Mouse (Mus musculus): ENCODE results near the gene Traf2. TPM values are rescaled to one million over a fixed set of nuclear protein-coding genes. Genes with fewer than 3 reads are reported as not detected.

The Traf2 gene
- total RNA-seq, 2 experiments from 2014 or later = 18.0 to 22.7 TPM

DNA sequence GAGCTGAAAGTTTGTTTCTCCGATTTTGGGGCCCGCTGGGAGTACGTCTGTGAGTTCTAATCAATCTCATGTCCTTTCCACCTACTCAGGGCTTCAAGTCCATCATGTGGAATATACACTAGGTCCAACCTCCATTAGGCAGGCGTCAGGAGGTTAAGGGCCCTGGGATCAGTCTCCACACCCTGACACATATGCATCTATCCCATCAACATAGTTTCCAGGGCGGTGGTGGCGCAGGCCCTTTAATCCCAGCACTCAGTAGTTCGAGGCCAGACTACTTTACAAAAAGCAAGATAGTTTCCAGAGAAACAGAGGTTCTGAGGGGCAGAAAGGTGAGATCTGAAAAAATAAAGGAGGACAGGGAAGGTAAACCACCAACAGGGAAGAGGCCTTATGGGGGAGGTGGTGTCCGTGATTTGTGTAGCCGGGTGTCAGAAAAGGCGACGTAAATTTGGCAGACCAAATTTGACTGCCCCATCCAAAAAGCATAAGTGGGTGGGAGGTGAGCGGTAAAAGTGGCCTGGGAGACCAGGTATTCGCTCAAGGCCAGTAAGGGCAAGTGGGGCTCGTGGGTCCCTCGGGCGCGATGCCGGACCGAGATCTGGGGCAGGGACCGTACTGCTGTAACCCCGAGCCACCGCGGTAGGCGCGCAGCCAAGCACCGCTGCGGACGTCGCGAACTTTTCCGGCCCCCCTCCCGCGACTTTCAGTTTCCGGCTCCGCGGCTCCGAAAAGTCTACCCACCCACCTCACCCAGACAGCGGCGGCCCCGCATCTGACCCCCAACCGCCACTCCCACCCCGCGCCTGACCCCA lies 537 bp downstream of the Traf2 start:
- DNase-seq = peak; percentile 89

DNA sequence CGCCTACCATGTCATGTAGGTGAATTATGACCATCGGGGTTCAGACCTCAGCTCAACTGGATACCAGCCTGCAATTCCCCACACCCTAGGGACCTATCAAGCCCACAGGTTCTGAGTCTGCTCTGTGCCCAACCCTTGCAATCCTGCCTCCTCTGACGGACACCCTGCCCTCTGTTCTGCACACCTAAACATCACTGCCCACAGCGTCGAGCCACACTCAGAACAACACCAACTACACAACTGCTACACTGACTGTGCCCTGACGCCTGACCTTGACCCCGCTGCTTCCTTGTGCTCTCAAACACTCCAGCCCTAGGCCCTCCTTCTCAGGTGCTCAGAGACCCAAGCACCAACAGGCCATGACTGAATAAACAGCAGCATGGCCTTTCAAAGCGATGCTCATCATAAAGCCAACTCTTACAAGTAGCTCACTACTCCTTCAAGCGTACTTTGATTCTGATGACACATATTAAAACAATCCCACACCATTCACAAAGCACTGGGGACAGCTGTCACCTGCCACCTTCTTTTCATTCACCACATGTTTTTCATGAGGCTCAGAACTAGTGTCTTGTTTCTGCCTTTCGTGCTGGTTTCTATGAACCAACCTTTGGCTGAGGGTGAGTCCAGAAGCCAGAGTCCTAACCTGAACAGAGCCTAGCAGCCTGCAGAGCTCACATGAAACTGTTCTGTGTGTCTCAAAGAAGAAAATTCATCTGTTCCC lies 4.9 kb downstream of the Traf2 start:
- no peak for DNase-seq

DNA sequence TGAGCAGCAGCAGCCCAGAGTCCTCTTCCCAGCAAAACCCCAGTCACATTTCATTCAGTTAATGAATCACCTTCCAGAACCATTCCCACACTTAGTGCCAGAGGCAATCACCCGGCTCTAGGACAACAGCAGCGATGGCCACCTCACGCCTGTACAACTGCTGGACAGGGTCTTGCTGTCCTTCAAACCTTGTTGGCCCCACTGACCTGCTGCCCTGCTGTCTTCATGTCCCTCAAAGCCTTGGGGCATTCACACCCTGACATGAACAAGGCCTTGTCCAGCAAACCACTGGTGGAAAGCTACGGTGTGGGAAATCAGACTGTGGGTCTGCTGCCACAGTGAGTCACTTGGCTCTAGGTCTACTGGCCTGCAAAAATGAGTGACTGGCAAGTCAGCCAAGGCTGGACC lies 6.2 kb downstream of the Traf2 start:
- DNase-seq = peak; percentile 40

DNA sequence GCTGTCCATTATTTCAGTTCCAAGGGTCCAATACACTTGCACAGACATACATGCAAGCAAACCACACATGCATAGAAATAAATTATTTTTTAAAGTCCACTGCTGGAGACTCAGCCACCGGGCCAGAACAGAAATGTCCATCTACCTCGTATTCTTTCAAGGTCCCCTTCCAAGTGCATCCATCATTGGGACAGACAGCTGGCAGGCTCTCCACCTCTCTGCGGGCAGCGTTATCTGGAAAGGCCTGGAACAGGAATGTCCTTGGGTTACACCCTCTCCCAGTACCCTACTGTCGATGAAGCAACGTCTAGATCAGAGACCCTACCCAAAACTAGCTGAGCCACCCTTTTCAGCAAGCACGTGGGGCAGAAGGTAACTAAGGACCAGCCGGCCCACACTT lies 10.2 kb downstream of the Traf2 start:
- DNase-seq = peak; percentile 76

DNA sequence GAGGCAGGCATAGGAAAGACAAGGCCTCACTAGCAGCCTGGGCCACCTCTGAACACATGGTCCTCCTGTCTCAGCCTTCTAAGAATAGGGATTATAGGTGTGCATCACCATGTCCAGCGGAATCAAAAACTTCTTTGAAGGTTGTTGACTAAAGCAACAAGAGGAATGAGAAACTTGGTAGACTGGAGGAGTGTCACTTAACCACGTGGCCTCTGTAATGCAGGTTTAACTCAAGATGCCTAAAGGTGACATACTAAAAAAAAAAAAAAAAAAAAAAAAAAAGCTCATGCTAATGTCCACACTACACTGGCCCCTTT lies 11.9 kb downstream of the Traf2 start:
- no peak for DNase-seq

DNA sequence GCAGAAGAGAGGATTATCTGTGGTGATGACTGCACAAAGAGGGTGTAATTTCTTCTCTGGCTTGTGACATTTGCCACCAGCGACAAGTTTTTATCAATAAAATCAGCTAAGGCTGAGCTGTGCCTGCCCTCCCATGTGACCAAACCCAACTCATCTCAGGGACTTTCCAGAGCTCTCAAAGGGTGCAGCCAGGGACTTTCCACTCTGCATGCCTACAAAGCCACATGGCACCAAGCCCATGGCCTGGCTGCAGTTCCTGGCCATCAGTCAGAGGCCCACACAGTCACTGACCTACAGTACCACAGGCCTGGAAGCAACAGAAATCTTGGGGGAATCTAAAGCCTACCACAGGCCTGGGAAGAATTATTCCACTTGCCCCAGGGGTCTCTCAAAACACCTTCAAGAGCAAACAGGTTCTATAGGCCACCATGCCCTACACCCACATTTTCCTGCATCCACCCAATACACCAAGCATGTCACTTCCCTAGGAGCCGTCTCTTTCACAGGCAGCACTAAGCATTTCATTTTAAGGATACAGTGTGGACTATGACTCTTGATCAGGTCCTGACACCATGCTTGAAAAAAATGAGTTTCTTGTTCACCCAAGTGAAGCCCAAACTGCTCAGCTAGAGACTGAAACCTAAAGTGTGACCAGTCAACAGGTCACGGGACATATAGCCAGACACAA lies 12.4 kb downstream of the Traf2 start:
- DNase-seq = peak; percentile 92

DNA sequence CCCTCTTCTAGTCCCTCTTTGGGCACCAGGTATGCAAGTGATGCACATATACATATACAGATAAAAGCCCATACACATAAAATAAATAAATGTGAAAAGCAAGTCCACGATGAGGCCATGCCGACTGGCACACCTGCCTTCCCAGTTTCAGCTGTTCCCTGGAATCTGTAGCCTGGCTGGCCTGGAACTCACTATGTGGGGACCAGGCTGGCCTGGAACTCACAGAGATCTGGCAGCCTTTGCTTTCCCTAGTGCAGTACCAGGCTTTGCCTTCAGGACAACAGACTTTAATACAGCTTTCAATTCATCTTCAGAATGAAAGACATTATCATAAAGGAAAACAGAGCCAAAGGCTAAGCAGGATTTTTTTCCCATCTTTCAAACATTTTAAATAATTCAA lies 13.0 kb downstream of the Traf2 start:
- no peak for DNase-seq

DNA sequence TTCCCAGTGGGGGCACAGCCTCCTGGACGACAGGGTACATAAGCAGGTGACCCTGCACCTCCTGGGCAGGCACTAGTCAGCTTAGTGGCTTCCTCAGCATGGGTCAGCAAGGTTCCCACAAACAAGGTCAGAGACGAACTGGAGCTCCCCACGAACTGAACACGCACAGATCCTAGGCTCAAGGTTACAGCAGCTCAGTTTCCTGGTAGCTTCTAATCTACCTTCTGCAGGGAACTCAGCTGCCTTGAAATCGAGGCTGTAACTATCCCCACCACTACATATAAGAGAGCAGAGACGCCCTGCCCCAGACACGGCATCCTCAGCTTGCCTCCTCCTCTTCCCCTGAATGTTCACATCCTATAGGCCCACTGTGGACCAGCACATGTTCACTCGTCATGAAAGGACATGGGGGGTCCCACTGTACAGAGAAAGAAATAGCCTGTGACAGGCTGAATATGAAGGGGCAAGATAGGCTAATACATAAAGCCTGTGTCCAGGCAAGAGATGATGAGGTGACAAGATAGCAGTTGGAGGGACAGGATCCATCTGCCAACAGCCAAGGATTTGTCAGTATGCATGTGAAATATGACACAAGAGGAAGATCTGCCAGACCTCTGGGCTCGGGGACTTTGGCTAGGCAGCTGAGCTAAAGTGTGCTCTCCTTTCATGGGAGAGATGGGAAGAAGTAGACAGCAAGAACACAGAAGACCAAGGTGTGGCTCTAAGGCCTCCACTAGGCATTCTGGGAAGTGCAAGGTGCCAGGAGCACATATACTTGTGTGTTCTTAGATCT lies 20.0 kb downstream of the Traf2 start:
- DNase-seq = no peak

DNA sequence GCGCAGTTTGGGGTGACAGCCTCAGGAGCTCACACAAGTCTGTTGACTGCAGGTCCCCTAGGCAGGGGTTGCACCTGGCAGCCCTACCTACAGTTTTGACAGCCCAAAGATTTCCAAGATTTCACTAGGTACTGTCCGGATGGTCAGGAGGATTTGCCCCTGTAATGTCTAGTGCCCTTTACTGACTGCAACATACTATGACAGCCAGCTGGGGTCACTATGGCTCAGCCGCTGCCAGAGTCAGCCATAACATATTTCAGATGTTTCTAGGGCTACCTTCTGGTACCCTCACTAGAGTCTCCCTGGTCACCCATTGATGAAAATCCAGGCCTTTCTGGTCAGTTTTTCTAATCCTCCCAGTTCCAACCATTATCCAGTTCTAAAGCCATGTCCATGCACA lies 36.8 kb downstream of the Traf2 start:
- no peak for DNase-seq

DNA sequence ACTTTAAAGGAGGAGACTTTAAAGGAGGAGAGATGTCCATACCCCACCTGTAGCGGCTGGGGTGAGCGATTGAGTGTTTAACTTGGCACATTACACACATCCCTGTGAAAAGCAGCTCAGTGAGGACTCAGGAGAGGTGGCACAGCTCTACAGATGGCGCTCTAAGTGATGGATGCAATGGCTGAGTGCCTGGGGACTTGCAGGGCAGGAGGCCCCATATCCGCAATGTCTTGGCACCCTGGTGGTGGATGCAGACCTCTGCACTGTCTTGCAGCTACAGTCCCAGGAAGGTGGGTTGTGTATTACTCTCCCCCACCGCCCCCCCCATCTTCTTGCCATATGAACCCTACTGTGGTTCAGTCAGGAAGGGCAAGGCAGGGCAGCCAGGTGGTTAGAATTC lies 39.8 kb downstream of the Traf2 start:
- peak; percentile 27 for DNase-seq

DNA sequence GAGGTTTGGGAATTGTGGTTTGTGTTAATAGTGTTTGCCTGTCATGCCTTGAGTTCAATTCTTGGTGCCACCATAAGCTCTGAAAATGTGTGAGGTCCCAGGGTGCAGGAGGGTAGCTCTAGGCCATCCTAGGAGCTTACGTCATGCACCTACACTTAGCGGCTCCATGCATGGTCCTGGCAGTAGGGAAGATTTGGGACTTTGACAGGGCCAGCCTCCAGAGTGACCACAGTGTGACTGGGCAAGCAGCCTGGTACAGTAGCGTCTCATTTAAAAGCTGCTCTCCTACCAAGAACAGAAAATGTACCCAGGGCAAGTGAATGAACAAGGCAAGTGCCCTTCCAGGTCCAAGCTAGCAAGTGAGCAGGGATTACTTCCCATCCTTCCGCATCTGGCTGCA lies 40.9 kb downstream of the Traf2 start:
- no peak for DNase-seq

DNA sequence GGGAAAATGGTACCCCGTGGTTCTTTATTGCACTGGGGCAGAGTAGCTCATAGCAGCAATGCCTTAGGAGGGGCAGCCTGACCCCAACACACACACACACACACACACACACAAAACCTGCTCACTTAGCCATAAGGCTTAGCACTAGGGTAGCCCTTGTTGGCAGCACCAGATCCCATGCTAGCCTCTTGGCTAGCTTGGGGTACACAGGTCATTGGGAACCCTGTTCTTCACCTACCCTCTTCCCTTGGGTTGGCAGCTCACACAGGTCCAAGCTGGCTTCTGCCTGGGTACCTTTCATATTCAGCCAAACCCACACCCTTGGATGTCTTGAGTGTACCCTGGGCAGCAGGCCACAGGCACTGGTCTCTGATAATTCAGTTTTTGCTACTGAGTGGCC lies 41.7 kb downstream of the Traf2 start:
- DNase-seq = no peak

DNA sequence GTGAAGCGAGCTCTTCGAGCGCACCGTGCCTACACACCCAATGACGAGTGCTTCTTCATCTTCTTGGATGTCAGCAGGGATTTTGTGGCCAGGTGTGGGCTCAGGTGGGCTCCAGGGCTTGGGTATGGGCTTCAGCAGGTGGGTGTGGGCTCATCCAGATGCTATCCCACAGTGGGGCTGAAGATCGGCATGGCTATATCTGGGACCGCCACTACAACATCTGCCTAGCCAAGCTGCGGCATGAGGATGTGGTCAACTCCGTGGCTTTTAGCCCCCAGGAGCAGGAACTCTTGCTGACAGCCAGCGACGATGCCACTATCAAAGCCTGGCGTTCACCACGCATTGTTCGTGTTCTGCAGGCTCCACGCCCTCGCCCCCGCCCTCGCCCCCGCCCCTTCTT lies 42.2 kb downstream of the Traf2 start:
- DNase-seq = no peak

DNA sequence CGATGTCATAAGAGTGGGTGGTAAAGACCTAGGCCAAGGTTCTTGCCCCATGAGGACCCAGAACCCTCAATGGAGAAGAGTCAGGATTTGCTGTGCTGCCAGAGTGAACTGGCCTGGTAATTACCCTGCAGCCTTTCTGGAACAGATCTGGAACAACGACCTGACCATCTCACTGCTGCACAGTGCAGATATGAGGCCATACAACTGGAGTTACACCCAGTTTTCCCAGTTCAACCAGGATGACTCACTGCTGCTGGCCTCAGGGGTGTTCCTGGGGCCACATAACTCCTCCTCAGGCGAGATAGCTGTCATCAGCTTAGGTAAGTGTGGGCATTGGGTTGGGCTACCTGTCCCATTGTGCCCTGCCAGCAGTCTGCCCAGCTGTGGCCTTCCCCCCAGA lies 44.0 kb downstream of the Traf2 start:
- DNase-seq = no peak

DNA sequence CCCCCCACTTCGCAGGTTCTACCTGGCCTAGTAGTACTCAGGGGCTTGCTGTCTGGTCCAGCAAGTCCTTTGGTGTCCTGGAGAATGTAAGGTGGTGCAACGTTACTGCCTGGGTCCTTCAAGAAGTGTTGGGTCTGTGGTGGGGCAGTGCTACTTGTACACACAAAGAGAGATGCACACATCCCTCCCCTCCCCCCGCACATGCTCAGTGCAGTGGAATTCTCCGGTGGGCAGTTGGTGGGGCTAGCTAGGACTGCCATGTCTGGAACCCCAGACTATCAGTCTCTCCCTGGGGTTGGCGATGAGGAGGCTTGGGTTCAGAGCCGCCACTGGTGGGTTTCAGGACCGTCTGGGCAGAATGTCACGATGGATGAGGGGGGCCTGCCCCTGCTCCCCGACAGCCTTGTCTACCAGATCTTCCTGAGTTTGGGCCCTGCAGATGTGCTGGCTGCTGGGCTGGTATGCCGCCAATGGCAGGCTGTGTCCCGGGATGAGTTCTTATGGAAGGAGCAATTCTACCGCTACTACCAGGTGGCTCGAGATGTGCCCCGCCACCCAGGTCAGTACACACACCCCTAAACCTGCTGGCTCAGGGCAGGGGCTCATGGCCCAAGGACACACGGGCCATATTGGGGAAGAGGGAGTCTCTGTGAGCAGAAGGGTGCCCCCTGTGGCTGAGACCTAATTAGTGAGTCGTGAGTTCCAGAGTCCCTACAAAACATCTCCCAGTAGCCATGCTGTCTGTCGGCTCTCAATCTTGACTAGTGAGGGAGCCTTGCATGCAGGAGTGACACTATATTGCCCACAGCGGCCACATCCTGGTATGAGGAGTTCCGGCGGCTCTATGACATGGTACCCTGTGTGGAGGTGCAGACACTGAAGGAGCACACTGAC lies 44.9 kb downstream of the Traf2 start, which contains the start of gene C8g:
Gene C8g, minus strand, starts transcription at position 127 of the 894 bp plus-strand sequence.
- no peak for DNase-seq

DNA sequence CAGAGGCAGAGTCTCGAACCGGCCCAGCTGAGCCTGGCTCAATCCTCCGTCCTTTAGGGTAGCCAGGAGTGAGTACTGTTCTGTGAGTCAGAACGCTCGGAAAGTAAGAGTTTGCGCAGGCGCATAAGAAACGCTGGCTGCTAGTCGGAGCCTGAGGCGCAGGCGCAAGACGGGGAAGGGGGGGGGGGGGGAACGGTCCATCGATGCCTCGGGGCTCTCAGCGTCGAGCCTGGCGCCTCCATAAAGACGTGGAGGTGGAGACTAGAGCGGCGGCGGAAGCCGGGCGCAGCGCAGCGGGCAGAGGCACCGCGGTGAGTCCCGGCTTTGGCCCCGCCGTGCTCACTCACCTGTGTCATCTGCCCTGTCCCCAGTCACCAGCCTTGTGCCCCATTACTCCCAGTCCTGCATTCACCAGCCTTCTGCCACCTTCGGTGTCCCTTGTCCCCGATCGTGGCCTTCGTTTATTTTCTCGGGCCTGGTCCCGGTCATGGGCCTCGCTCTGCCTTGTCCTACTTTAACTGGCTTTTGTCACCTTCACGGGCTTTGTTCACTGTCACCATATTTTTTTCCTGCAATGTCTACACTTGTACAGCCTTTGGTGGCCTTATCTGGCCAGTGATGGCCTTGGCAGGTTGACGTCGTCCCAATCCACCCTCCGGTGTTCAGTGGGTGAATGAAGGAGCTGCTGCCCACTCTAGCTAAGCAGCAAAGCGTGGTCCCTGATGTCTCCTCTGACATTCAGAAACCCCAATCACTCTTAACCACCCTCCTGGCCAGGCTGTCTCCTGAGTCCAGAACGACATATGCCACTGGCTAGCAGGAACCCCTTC lies 45.9 kb downstream of the Traf2 start, which contains the start of gene Fbxw5:
Gene Fbxw5, plus strand, starts transcription at position 175 of the 830 bp plus-strand sequence.
- DNase-seq = peak; percentile 87

DNA sequence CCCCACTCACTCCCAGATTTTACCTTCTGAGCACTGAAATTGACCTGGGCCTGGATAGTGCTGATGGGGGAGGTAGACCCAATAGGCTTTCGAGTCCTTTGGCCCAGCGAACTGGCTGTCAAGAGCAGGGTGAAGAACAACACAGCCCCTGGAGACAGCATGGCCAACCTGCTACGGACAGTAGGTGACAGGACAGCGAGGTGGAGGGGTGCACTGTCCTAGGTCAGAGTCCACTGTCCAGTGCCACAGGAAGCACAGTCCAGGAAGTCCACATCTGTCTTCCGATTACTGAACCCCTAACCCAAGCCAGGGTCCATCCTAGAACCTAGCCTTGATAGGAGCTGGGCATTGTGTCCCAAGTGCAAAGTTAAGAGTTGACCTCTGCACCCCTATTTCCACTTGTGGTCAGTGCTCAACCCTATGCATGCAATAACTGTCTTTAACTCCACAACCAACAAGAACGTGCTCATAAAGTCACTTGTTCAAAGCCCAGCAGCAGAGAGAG lies 46.6 kb downstream of the Traf2 start:
- DNase-seq = no peak

DNA sequence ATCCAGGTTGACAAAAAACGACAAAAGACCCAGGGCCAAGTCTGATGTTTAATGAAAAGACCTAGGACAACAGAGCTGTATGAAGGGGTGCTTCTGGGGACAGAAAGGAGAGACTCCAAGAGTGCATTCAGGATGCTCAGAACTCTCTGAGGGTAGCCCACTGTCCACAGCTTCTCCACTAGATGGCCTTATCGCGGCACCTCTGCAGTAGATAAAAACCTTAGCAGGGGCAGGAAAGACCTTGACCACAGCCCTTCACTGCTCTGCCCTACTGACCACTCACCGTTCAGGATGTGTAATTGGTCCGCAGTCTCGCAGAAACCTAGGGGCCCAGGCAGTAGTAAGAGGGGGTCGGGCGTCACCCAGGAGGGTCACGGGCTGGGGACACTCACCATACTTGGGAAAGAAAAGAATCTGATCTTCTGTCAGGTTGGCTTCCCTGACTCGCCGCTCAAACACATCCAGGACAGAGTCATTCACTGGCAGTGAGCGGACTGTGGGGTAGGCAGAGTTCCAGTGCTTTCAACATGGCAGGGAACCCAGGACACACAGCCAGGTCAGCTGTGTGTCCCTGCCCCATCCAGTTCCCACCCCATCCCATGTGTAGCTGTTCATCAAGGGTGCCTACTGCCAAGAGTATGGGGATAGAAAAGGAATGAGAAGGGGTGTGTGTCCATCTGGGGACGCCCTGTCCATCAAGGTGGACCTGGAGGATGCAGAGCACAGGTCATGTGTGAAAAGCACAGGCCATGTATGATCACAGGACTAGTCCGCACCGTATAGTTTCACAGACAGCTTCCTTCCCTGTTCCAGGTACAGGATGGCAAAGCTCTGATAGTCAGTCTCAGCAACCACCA lies 47.9 kb downstream of the Traf2 start:
- no peak for DNase-seq
